Mouse (Mus musculus): ENCODE results near the gene Usp6nl.

GRCm38 (mm10) chr2:6284784-6285183 is 37.7 kb upstream of the Usp6nl start:
- TF ChIP-seq CTCF (IDR thresholded peaks at IDR 0.05; ENCODE audit: low read depth) (no peak), EP300 (IDR thresholded peaks at IDR 0.05; ENCODE audit: low read depth) (no peak)

Data from heart, postnatal 0 days (tissue).